Mouse (Mus musculus): ENCODE measurements at regions not wholly inside any gene's neighbourhood (a gene's known extent, or its start where the extent isn't known, plus 50 kb on each side); places are given as distances from the start of the nearest gene placed in this dataset.

- TF ChIP-seq POLR2A (IDR thresholded peaks at IDR 0.05; ENCODE audit: control insufficient read depth in 1 of 2, insufficient read depth in 1 of 2, low read depth in 1 of 2, low read length in 2 of 2, poor library complexity in 1 of 2) (no peak), ZNF384 (IDR thresholded peaks at IDR 0.05; ENCODE audit: low read depth, low read length) (no peak), TAL1 (IDR thresholded peaks at IDR 0.05; ENCODE audit: low read length) (no peak), RCOR1 (IDR thresholded peaks at IDR 0.05; ENCODE audit: low read depth, low read length) (no peak), CTCF (IDR thresholded peaks at IDR 0.05 in 2 of 3, conservative IDR thresholded peaks at IDR 0.05 in 1 of 3; ENCODE audit: control insufficient read depth in 1 of 3, insufficient read depth in 1 of 3, low read depth in 2 of 3, low read length in 3 of 3, poor library complexity in 1 of 3, severe bottlenecking in 1 of 3) (no peak), MEF2A (IDR thresholded peaks at IDR 0.05; ENCODE audit: extremely low read depth, insufficient replicate concordance, low read depth, low read length, poor library complexity, severe bottlenecking) (no peak), ELF1 (IDR thresholded peaks at IDR 0.05; ENCODE audit: low read depth, low read length) (no peak), GATA1 (IDR thresholded peaks at IDR 0.05; ENCODE audit: low read depth, low read length) (no peak)
Measured at GRCm38 (mm10) chr12:106732108-106732857, 722.3 kb downstream of the Vrk1 start.
